Mouse (Mus musculus) brain, embryonic 18.5 days (tissue): ENCODE measurements around the gene Rora.

Experiments used
- DNase-seq: peaks from one replicate; pipeline ENCODE4 v3.0.0-alpha.2; 2012; ENCODE audit warnings: low read depth, low spot score

Rora gene

DNA sequence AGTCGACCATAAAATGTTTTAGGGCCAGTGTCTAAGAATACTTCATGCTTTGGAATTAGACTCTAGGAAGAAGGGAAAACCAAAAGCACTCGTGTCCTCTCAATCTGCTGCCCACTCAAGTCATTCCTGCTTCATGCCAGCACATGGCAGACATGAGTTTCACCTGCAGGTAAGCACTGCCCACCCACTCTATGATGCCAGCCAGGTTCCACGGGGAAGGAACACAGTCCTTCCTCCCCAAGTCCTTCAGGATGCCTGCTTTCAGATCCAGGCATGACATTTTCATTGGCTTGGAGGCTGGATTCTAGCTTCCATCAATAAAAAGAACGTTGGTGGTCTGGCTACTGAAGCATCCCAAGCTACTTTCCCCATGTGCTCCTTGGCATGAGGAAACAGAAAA lies 166.4 kb downstream of the Rora start:
- no peak for DNase-seq

DNA sequence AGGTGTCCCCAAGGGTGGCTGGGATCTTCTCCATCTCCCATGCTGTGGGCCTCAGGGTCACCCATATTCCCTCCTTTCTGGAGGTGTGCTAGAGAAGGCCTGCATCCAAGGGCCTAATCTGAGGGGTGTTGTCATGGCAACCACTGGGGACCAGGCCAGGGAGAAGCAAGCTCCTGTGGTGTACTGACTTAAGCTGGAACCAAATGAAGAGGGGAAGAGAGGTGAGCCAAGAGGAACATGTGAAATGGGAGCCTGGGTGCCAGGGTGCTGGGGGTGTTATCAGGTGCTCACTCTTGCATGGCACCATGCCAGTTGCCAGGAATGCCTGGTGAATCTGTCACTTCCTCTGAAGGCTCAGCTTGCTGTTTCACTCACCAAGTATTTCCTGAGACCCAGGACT lies 166.9 kb downstream of the Rora start:
- no peak for DNase-seq

DNA sequence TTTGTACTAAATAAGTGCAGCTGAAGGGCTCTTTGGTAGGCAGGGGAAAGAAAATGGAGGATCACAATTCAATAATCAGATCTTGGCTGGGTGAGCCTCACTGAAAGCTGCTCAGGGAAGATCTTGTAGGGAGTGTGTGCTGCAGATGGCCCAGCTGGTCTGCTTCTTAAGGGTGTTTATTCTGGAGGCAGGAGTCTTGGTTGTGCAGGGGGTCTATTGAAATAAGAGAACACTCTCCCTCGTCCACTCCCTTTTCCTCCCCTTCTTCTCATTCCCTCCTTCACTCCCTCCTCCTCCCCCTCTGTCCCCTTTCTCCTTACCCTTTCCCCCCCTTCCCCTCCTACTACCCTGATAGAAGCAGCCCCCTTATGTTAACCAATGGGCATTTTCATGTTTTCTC lies 167.8 kb downstream of the Rora start:
- no peak for DNase-seq

DNA sequence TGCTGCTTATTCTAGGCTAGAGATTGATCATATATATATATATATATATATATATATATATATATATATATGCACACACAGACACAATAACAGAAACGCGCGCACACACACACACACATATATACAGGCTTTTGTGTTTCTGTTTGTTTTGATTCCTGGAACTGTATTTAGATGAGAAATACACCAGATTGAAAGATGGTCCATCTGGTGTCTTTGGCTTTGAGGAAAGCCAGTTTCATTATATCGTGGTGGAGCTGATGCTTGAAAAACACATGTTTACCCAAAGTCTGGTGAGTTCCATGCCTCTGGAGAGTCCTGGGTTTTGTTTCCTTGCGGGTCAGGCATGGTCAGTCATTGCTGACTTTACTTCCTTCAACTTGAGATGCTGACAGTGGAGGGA lies 169.7 kb downstream of the Rora start:
- DNase-seq: no peak

DNA sequence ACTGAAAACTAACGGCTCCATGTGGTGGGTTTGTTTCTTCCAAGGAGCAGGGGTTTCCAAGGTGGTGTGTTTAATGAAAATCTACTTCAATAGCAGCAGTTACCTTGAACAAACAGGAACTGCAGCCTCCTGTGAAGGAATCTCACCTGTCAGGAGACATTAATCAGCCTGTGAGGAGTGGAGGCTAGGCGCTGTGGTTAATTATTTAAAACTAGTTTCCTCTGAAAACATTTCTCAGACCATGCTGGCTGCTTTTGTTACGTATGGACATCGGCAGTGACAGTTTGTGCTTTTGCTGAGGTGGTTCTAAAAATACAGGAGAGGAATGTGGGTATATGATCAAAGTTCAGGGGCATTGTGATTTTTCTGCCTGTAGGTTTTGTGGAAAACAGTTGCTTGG lies 171.5 kb downstream of the Rora start:
- no peak for DNase-seq

DNA sequence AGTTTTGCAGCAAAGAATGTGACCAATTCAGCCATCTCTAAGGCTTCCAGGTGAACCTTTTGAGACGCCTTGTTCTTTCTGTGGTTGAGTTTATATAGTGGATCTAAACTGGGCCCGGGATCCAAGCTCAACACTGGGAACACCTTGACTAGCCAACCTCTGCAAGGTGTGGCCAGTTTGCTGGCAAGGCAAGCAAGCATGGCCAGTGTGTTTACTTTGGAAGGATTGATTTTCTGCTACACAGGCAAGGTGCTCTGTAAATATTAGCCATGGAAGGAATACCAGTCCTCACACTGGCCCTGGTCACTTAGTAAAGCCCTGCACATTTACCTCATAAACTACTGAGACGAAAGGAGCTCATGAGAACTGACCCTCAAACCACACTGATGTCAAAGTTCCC lies 172.3 kb downstream of the Rora start:
- no peak for DNase-seq

DNA sequence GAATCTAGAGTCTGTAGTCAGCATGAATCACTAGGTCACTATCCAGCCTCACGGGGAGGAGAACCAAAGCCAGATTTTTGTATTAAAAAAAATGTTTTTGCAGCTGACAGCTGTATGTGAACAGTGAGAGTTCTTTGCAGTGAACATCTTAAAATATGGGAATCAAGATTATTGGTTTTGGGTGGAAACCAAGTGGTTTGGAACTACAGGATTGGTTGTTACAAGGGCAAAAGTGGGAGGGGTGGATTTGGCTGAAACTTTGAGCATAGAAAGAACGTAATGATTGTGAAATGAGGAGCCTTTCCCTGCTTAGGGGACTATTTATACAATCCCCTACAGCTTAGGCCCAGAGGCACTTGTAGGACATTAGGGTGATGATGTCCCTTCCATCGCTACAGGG lies 173.9 kb downstream of the Rora start:
- no peak for DNase-seq

DNA sequence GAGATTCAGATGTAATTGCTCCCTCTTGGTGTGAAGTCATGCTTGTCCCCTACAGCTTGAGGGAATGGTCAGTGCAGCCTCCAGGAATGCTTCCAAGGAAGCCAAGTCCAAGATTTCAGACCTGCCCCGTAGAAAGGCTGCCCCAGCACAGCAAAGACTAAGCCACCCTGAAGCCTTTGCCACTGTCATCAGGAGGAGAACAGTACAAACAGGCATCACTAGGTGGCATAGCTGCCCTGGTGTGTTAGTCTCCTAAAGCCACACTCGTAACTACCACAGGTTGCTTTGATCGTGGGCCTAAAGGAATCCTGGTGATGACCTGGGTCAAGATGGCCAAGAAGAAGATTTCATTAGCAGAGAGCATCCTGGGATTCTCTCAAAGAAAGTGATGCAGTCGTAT lies 176.3 kb downstream of the Rora start:
- no peak for DNase-seq

DNA sequence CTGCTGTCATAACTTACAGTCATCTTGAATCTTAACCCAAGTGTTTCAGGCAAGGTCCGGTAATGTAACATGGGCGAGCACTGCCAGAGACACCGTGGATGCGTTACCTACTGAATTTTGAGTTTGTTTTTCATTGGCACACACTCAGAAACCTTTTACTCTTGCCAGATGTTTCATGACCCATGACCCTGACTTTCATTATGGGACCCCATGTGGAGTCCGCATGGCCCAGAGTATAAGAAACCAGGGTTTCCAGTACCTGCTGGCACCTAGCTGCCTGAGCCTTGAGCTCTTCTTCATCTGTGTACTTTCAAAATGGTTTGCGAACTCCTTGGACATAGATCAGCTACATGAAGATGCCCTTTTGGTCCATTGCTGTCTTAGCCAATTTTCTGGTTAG lies 179.7 kb downstream of the Rora start:
- no peak for DNase-seq

DNA sequence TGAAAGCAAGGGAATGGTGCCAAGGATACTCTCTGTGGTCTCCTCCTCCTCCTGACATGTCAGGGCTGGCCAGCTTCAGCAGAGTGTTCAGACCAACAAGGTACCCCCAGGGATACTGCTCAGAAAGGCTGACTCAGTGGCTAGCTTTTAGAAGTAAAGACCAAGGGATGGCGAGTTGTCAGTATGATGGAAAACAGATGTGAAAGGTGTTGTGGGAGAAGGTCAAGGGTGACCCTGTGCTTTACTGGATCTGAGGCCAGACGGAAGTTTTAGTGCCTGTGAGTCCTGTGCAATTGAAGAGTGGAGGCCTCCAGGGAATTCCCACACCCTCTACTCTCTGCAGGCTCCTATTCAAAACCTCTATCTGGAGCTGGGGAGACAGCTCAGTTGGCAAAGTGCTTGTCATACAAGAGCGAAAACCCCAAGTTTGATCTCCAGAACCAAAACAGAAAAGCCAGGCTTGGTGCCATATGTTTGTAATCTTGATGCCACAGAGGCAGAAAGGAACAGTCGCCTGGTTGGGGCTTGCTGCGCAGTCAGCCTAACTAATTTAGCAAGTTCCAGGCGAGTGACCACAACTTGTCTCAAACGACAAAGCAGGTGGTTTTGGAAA lies 181.6 kb downstream of the Rora start:
- DNase-seq: no peak

DNA sequence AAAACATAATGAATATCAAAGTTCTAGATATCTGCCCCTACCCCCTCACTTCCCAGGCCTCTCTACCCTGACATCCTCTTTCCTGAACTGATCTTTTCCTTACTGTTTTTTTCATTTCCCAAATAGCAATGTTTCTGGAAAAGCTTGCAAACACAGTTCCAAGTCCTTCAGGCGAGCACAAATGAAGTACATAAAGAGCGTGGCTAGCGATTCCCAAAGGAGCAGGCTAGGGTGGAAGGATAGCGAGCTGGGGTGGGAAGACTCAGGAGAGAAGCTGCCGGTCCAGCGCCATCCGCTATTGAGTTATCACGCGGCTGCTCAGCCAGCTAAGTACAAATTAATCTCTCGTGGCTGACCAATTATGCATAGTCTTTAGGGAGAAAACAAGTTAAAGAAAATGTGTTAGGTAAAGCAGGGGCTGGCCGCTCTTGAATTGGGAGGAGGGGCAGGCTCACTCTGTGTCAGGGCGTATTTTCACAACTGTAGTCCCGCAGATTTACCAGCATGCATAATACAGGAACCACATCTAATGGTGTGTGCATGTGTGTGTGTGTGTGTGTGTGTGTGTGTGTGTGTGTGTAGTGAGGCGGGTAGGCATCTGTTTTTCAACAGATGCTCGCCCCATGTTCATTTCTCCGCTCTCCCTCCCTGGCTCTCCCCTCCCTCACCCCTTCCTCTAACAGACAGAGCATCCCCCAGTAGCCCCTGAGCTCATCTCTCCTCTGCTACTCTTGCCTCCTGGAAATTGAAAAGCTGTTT lies 188.7 kb downstream of the Rora start:
- no peak for DNase-seq

DNA sequence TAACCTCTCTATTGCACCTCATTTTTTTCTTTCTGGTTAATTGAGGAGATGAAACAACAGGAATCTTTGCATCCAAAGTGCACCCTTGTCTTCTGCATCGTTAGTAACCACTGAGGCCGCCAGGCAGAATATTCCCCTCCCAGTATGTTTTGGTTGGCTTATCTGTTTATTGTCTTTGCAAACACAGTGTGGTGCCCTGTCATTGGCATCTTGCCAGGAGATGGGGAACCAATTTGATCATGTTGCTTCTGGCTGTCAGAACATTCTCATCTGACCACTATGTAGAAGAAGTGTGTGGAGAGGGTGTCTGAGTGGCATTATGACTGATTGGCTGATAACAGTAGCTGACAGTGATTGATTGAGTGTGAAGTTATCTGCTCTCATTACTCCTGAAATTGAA lies 192.0 kb downstream of the Rora start:
- DNase-seq: no peak

DNA sequence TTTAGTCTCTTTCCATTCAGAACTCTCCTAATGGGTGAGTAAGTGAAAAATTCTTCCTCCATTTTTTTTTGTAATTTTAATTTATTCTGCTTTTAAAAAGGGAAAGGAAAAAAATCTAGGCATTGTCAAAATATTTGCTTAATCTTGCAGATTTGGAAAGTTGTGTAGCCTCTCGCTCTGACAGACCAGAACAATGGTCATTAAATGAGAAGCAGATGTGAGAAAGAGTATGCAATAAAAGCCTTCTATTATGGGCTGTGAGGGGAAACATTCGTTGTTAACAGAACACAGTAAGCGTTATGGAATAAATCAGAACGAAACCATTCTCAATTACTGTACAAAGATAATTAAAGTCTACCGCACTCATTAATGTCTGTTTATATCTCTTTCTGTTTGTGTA lies 196.7 kb downstream of the Rora start:
- no peak for DNase-seq

DNA sequence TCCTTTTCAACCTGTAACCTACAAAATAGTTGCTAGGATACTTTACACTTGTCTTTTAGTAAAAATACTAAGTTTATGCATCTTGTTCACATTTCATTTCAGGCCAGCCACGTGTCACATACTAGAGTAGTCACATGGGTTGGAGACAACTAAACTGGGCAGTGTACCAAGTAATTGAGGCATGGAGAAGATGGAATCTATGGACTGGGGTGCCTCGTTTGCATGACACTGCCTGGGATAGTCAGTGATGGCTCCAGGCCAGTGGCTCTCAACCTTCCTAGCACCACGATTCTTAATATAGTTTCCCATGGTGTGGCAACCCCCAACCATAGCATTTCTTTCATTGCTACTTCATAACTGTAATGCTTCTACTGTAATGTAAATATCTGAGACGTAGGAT lies 198.6 kb downstream of the Rora start:
- DNase-seq: no peak

DNA sequence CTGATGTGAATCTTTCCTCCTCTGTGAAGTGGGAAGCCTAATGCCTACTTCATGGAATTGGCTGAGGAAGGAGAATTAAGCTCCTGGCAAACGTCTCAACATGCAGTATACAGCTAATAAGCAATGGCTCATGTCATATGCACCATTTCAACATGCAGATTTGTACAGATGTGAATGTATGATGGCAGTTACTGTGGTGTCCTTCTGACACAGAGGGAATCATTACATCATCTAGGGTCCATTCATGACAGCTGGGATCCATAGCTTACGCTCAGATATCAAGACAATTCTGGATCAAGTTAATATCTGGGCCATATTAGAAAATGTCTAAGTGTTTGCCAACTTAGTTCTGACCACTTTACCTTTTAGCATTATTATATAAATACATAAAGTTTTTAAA lies 199.3 kb downstream of the Rora start:
- DNase-seq: no peak

DNA sequence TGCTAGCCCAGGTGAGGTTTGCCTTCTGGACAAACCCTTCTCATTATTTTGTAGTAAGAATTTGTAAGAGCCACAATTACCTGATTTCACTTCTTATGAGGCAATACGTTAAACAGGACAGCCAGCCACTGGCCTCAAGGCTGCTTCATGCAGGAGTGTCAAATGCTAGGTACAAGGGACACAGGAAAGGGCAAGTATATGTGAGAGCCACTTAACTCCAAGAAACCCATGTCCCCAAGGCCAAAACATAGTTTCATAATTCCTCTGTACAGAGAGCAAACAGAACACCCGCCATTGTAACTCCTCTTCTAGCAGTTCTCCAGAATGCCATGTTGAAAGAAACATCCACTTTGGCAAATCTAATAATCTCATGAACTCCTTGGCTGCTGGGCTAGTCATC lies 205.9 kb downstream of the Rora start:
- DNase-seq: no peak

DNA sequence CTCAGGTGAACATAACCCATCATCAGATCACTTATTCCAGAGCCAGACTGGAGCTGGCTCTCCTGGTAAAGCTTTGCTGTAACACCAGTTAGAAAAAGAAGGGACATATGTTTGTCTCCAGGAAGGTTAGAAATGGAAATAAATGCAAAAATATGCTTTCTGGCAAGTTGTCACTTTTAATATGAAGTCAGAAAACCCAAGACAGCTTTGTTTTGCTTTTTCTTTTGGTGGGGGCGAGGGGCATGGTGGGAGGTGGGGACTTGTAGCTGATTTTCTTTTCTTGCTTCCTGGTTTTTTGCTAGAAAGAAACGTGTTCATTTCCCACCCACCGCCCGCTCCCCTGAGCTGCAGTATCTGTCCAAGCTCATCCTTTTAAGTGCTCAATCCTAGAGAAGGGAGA lies 212.7 kb downstream of the Rora start:
- no peak for DNase-seq

DNA sequence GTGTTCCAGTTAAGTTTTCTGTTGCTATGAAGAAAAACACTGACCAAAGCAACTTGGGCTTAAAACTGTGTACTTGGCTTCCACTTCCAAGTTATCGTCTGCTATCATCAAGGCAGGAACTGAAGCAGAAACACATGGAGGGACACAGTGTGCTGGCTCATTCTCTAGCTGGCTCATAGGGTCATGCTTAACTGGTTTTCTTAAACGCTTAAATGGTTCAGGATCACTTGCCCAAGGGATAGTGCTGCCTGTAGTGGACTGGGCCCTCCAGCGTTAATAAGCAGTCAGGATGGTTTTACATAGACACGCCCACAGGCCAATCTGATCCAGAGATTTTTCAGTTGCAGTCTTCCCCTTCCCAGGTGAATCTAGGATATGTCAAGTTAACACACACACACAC lies 220.3 kb downstream of the Rora start:
- DNase-seq: no peak

DNA sequence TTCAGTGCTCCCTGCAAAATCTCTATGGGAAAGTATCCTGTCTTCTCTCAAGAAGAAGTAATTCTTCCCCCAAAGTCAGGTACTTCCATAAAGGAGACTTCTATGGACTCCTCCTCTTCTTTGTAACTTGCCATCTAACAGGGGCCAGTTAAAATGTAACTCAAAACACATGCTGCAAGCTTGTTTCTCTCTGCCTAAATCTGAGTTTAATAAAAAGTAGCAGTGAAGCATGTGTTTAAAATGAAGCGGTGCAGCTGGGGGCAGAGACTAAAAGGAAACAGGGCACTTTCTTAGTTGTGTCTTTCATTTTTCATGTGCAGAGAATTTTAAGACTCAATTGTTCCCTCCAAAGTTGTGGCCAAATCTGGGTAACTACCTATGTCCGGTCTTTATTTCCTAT lies 221.0 kb downstream of the Rora start:
- DNase-seq: no peak

DNA sequence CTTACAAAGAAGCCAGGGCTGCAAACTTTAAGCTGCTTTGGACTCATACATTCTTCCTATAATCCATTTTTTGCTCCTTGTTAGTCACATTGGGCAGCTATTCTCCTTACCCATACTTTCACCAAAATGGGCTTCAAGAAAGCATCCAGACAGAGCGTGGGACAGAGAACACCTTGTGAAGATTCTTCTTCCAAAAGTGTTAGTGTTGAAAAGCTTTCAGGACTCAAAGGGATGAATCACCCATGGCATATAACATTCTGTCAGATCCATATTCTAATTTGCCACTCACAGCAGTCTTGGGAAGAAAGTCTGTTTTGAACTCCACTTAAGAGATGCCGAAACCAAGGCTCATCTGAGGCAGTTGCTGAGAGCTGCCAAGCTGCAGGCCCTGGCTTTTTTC lies 222.2 kb downstream of the Rora start:
- no peak for DNase-seq

DNA sequence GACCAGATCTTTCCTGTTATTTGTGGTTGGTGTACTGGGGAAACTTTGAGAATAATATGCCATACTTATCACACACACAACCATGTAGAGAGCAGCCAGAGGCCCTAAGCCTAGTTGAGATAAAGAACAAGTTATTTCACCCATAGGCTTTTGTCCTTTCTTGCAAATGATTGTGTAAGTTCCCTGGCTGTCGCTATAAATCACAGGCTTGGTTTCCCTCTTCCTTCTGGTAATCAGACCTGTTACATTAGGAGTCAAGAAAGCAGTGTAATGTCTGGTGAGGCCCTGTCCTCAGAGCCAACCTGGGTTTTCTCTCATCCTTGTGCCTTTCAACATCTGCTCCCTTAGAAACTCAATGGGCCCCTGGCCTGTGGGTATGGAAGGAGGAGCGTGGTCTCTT lies 222.7 kb downstream of the Rora start:
- no peak for DNase-seq

DNA sequence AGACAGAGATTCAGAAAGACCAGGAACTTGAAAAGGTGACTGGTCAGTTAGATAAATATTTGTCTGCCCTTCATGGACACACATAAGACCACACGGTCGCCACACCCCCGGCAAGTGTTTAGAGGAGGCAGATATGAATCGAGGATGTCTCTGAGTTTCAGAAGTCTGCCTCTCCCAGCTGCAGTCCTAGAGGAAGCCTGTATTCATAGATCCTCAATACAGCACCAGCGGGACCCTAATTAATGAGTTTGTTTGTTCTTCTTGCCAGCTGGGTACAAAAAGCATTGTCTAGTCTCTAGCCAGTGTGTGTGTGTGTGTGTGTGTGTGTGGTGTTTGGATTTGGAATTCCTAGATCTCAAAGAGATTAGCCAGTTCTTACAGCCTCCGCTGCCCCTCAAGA lies 228.3 kb downstream of the Rora start:
- DNase-seq: peak; percentile 18

DNA sequence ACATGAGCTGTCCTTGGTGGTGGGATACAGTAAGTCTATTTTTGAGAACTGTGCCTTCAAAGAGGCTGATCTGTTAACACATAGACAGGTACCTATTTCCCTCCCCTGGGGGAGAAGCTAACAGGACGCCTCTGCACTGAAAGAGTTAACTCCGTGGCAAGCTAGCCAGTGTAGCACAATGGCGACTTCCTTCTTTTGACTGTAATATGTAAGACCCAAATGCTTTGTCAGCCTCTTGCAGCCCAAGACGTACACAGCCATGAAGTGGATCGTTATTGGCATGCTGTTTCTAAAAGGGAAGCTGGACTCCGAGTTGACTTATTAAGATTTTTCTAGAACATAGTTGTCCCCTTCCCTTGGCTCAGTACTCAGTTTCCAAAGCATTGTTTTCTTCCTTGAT lies 229.4 kb downstream of the Rora start:
- DNase-seq: no peak

DNA sequence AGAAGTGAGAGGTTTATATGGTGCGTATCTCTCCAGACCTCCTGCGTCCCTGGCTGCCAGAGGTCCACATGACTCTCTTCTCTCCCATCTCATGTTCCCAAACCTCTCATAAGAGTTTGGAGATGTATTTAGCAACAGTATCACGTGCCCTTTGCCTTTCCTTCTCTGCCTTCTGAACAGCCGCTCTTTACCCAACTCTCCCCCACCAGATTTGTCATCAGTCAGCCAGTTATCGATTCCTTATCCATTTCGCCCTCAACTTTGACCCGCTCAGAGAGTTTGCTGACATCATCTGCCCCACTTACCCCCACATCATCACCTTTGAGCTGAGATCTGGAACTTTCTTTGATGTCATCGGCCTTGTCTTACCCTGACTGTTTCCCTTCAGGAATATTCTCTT lies 230.1 kb downstream of the Rora start:
- DNase-seq: no peak
